9 mouse cellular contexts compared by ENCODE assay signal in genomic region chr17:73487792-73488191, GRCm38 (mm10).
A peak's percentile ranks its signal among the peaks of the same experiment; 100 is the strongest.
DNase-seq lines count a peak whose midpoint lies in the region; ATAC-seq and TF ChIP-seq lines count a peak whose summit lies in the region.
"Had no signal": no experiment of that assay in that cellular context is flagged by ENCODE, and none has a peak within 500 bp of the region (broad histone marks: within the 10 kb centered on the region; RNA-seq: fewer than 3 reads in every experiment).

No protein-coding gene starts in this region.

- no peaks in the 10 kb centered on the region for H3K27me3 ChIP-seq in lung, postnatal 0 days (replicated peaks; ENCODE audit: insufficient read depth, low read length)
- H3K27me3 ChIP-seq in midbrain, embryonic 10.5 days (ENCODE audit: low read depth, poor library complexity, severe bottlenecking): no peaks in the 10 kb centered on the region
- H3K27me3 ChIP-seq: limb, embryonic 12.5 days had no signal

- H3K9ac ChIP-seq in lung, postnatal 0 days (replicated peaks; ENCODE audit: low read depth): no peak overlapping the region
- H3K9ac ChIP-seq: limb, embryonic 12.5 days had no signal

- no peak for ATAC-seq in lung, postnatal 0 days
- peak; percentile 77 for ATAC-seq in granulocyte monocyte progenitor cell, adult 5-6 weeks (replicated peaks; ENCODE audit: poor library complexity, severe bottlenecking)

- H3K4me3 ChIP-seq in lung, postnatal 0 days (ENCODE audit: low read depth, low read length): no peak overlapping the region
- no peak overlapping the region for H3K4me3 ChIP-seq in midbrain, embryonic 10.5 days
- H3K4me3 ChIP-seq: limb, embryonic 12.5 days had no signal

- H3K9me3 ChIP-seq in lung, postnatal 0 days (ENCODE audit: low read length): no peaks in the 10 kb centered on the region
- no peaks in the 10 kb centered on the region for H3K9me3 ChIP-seq in midbrain, embryonic 10.5 days (replicated peaks)
- H3K9me3 ChIP-seq: limb, embryonic 12.5 days had no signal

- no peak overlapping the region for H3K27ac ChIP-seq in lung, postnatal 0 days (ENCODE audit: low read length)
- H3K27ac ChIP-seq in midbrain, embryonic 10.5 days (replicated peaks): no peak overlapping the region
- H3K27ac ChIP-seq: limb, embryonic 12.5 days had no signal

- no peak overlapping the region for H3K4me2 ChIP-seq in lung, postnatal 0 days (replicated peaks; ENCODE audit: low read depth, low read length)
- H3K4me2 ChIP-seq: limb, embryonic 12.5 days had no signal

- no peaks in the 10 kb centered on the region for H3K36me3 ChIP-seq in lung, postnatal 0 days (ENCODE audit: insufficient read depth, low read length)
- H3K36me3 ChIP-seq in midbrain, embryonic 10.5 days: no peaks in the 10 kb centered on the region
- H3K36me3 ChIP-seq: limb, embryonic 12.5 days had no signal

- no peaks in the 10 kb centered on the region for H3K4me1 ChIP-seq in lung, postnatal 0 days (ENCODE audit: insufficient read depth, low read depth, low read length)
- peaks cover 8% of the 10 kb centered on the region; the same call in 1 of the 2 replicates for H3K4me1 ChIP-seq in midbrain, embryonic 10.5 days
- H3K4me1 ChIP-seq: limb, embryonic 12.5 days had no signal

- no peak for TF ChIP-seq CTCF in lung, postnatal 0 days (IDR thresholded peaks at IDR 0.05)

- WGBS in lung, postnatal 0 days: 25% methylated on average over 13 of the region's 13 CpGs
- 29% methylated on average over 13 of the region's 13 CpGs for WGBS in midbrain, embryonic 10.5 days

- TF ChIP-seq EP300 in lung, postnatal 0 days (IDR thresholded peaks at IDR 0.05): no peak

- DNase-seq in lung, postnatal 0 days (ENCODE audit: low spot score): peak; percentile 26
- no peak for DNase-seq in lung, postnatal 36 days
- peak; percentile 72 for DNase-seq in adrenal gland, postnatal 14 days
- DNase-seq in midbrain, embryonic 10.5 days (ENCODE audit: low spot score): peak; percentile 53
- no peak for DNase-seq in natural killer cell, adult 2 months (ENCODE audit: low spot score in 2 of 2)
- DNase-seq in layer of hippocampus, adult 8-10 months (ENCODE audit: low spot score in 2 of 2): no peak
- DNase-seq in gastrocnemius, adult 8-10 months (ENCODE audit: low spot score in 2 of 2): no peak

Comparison
In these comparisons a context has a peak if more than half of its experiments do, and no peak if none do; other contexts are left out.
1. DNase-seq: peak in lung, postnatal 0 days (single experiment), adrenal gland, postnatal 14 days (single experiment) and midbrain, embryonic 10.5 days (single experiment); none in lung, postnatal 36 days (single experiment), natural killer cell, adult 2 months (0 of 2), layer of hippocampus, adult 8-10 months (0 of 2) and gastrocnemius, adult 8-10 months (0 of 2).